Mouse (Mus musculus) hindbrain, embryonic 12.5 days (tissue): ENCODE measurements at regions not wholly inside any gene's neighbourhood (a gene's known extent, or its start where the extent isn't known, plus 50 kb on each side); places are given as distances from the start of the nearest gene placed in this dataset.

ENCODE experiments used
- ATAC-seq: fragments of 200-750 bp; cut with Nextera tagmentation; 2 replicates; pipeline ENCODE4 v1.8.0; 2017; ENCODE audit warnings: moderate TSS enrichment; ENCODE audit not compliant: low FRiP score
- H3K27ac ChIP-seq: fragments of 300-500 bp; sonication (generic); 2 replicates; pipeline ENCODE4 v1.5.1; 2016; ENCODE audit warnings: mild to moderate bottlenecking
- H3K27me3 ChIP-seq: fragments of 300-500 bp; sonication (generic); 2 replicates; pipeline ENCODE4 v1.6.1; 2016; ENCODE audit warnings: mild to moderate bottlenecking
- H3K36me3 ChIP-seq: fragments of 300-500 bp; sonication (generic); 2 replicates; pipeline ENCODE4 v1.6.1; 2016; ENCODE audit warnings: mild to moderate bottlenecking
- H3K4me1 ChIP-seq: fragments of 300-500 bp; sonication (generic); 2 replicates; pipeline ENCODE4 v1.6.1; 2016
- H3K4me2 ChIP-seq: fragments of 300-500 bp; sonication (generic); replicated peaks from 2 replicates; pipeline ENCODE4 v1.6.1; 2016; ENCODE audit warnings: mild to moderate bottlenecking
- H3K4me3 ChIP-seq: fragments of 300-500 bp; sonication (generic); 2 replicates; pipeline ENCODE4 v1.5.1; 2016; ENCODE audit warnings: mild to moderate bottlenecking
- H3K9ac ChIP-seq: fragments of 300-500 bp; sonication (generic); 2 replicates; pipeline ENCODE4 v1.6.1; 2016; ENCODE audit warnings: mild to moderate bottlenecking, moderate library complexity
- H3K9me3 ChIP-seq: fragments of 300-500 bp; sonication (generic); replicated peaks from 2 replicates; pipeline ENCODE4 v1.6.1; 2016; ENCODE audit warnings: mild to moderate bottlenecking
- WGBS: fragments of 180-500 bp; shearing (Covaris S2); methylation state at CpG from one replicate; pipeline ENCODE4 v1.1.7; 2016; 5-methylcytosine and 5-hydroxymethylcytosine counted together

DNA sequence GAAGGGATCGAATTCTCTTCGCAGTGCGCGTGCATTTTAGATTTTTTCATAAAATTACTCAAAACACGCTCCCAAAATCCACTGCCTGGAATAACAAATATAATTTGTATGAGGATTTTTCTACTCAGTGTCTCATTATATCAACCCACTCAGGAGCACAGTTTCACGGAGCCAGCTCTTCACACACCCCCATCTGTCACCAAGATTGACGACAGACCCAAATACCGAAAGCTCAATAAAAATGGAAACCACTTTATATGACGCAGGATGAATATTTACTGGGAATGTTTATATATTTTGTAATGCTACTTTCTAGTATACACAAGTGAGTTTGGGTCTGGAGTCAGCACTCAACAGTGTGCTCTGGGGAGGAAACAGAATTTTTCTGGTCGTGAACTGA lies 333.0 kb downstream of the Nkx6-1 start:
- no peak overlapping the region for H3K27ac ChIP-seq
- no peak overlapping the region for H3K4me2 ChIP-seq
- no peak overlapping the region for H3K9ac ChIP-seq
- 84% methylated on average over 10 of the region's 10 CpGs for WGBS
- ATAC-seq: no peak
- no peak overlapping the region for H3K4me3 ChIP-seq
- peaks cover 47% of the 10 kb centered on the region for H3K27me3 ChIP-seq
- no peaks in the 10 kb centered on the region for H3K36me3 ChIP-seq
- no peaks in the 10 kb centered on the region for H3K9me3 ChIP-seq
- H3K4me1 ChIP-seq: no peaks in the 10 kb centered on the region

- 58% methylated on average over 4 of the region's 4 CpGs for WGBS
- Histone ChIP-seq H3K27me3 (peaks cover 85% of the 10 kb centered on the region), H3K9me3 (no peaks in the 10 kb centered on the region), H3K4me3 (no peak overlapping the region), H3K27ac (no peak overlapping the region), H3K4me2 (no peak overlapping the region), H3K9ac (no peak overlapping the region), H3K4me1 (peaks cover 8% of the 10 kb centered on the region), H3K36me3 (no peaks in the 10 kb centered on the region)
- no peak for ATAC-seq
These were observed 338.7 kb downstream of the Nkx6-1 start for GRCm38 (mm10) chr5:101326122-101326521.

- Histone ChIP-seq H3K4me1 (peaks cover 8% of the 10 kb centered on the region), H3K27me3 (peaks cover 77% of the 10 kb centered on the region), H3K27ac (no peak overlapping the region), H3K4me3 (no peak overlapping the region), H3K9me3 (no peaks in the 10 kb centered on the region), H3K9ac (no peak overlapping the region), H3K36me3 (no peaks in the 10 kb centered on the region), H3K4me2 (peak overlapping the region; percentile 29)
- 3% methylated on average over 20 of the region's 20 CpGs for WGBS
- no peak for ATAC-seq
These were observed 341.5 kb downstream of the Nkx6-1 start for GRCm38 (mm10) chr5:101323041-101323950.

DNA sequence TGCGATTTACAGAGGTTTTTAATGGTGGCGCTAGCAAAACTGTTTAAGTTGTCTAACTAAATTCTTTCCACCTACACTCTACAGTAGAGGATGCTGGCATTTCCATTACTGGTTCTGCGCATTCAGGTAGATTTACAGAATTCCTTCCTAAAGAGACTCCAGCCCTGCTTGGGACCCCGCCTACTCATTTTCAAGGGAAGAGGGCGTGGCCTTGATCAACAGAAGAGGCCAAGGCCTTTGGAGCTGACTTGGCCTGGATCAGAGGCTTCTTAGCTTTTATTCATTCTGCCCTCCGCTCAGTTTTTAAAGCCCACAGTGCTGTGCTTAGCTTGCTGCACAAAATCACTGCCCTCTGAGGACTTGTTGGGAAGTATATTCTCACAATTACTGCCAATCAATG lies 364.8 kb downstream of the Nkx6-1 start:
- no peaks in the 10 kb centered on the region for H3K36me3 ChIP-seq
- H3K9me3 ChIP-seq: no peaks in the 10 kb centered on the region
- WGBS: 84% methylated on average over 6 of the region's 6 CpGs
- H3K27me3 ChIP-seq: peaks cover 25% of the 10 kb centered on the region
- peaks cover 7% of the 10 kb centered on the region; the same call in 1 of the 2 replicates for H3K4me1 ChIP-seq
- H3K4me3 ChIP-seq: no peak overlapping the region
- ATAC-seq: no peak
- H3K9ac ChIP-seq: no peak overlapping the region
- no peak overlapping the region for H3K4me2 ChIP-seq
- no peak overlapping the region for H3K27ac ChIP-seq

DNA sequence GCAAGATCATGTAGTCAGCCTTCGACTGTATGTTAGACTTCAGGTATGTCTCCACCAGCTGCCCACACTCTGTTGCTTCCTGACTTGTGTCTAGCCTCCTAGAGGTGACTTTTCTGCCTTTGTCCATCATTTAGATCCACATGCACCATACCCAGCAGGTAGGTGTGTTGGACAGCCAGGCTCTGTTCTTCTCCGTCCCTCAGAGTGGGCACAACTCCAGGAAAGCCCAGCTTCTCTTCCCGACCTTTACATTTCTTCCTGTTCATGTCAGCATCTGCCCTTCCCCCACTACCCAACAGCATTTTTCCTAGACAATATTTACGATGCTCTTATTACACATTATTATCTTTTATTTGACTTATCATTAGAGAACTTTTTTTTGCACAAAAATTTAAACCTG lies 366.4 kb downstream of the Nkx6-1 start:
- 77% methylated on average over 4 of the region's 4 CpGs for whole genome bisulfite sequencing
- peaks cover 33% of the 10 kb centered on the region for H3K27me3 ChIP-seq

DNA sequence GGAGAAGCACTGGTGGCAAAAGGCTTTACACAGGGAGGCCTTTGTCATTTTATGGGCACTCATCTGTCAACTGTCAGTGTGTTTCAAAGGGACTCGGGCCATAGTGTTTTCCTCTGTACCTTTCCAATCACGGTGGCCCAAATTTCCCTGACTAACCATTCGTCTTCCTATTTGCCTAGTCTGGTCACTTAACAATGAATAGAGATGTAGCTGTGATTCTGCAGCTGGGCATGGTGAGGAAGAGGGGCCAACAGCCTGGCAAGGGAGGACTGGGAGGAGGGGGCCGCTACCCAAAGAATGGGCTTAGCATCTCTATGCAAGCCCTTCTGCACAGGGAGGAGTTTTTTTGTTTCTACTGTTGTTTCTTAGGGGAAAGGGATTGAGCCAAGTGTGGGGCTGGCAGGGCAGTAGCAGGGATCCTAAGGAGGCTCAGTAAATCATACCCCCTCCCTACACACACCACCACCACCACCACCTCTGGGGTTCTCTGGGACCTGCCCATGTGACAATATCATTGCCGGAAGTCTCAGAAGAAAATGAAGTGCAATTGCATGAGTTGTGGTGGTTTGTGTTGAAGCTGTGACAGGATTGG lies 367.2 kb downstream of the Nkx6-1 start:
- H3K27ac ChIP-seq: no peak overlapping the region
- peaks cover 33% of the 10 kb centered on the region for H3K27me3 ChIP-seq
- WGBS: 46% methylated on average over 5 of the region's 5 CpGs
- no peaks in the 10 kb centered on the region for H3K9me3 ChIP-seq
- no peak overlapping the region for H3K9ac ChIP-seq
- H3K4me2 ChIP-seq: no peak overlapping the region
- no peaks in the 10 kb centered on the region for H3K36me3 ChIP-seq
- H3K4me1 ChIP-seq: peaks cover 7% of the 10 kb centered on the region; the same call in 1 of the 2 replicates
- ATAC-seq: no peak; the same call in 1 of the 2 replicates
- H3K4me3 ChIP-seq: no peak overlapping the region

More for the DNA sequence above, 366.4 kb downstream of the Nkx6-1 start:
- H3K4me2 ChIP-seq: no peak overlapping the region
- no peak overlapping the region for H3K9ac ChIP-seq
- H3K4me3 ChIP-seq: no peak overlapping the region
- H3K4me1 ChIP-seq: peaks cover 7% of the 10 kb centered on the region; the same call in 1 of the 2 replicates
- no peaks in the 10 kb centered on the region for H3K36me3 ChIP-seq
- no peaks in the 10 kb centered on the region for H3K9me3 ChIP-seq
- no peak for ATAC-seq
- H3K27ac ChIP-seq: no peak overlapping the region

DNA sequence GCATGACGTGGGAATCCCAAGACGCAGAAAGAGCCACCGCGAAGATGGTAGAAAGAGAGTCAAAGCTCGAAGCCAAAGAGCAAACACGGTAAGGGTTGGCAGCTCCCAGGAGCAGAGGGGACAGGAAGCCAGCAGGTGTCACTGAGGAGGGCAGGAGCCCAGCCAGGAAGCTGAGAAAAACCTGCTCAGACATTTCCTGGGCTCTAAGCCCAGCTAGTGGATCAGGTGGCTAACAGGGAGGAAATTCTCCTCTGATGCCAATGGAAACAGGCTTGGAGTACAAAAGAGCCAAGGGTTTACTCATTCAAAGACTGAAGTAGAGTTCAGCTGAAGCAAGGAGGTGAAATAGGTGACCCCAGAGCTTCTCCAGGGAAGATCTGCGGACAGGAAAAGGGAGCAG lies 368.9 kb downstream of the Nkx6-1 start:
- H3K4me3 ChIP-seq: no peak overlapping the region
- no peak for ATAC-seq
- no peak overlapping the region for H3K9ac ChIP-seq
- H3K27me3 ChIP-seq: peaks cover 33% of the 10 kb centered on the region
- no peak overlapping the region for H3K4me2 ChIP-seq
- no peaks in the 10 kb centered on the region for H3K36me3 ChIP-seq
- WGBS: 70% methylated on average over 7 of the region's 7 CpGs
- H3K27ac ChIP-seq: no peak overlapping the region
- H3K9me3 ChIP-seq: no peaks in the 10 kb centered on the region
- H3K4me1 ChIP-seq: peaks cover 7% of the 10 kb centered on the region; the same call in 1 of the 2 replicates

DNA sequence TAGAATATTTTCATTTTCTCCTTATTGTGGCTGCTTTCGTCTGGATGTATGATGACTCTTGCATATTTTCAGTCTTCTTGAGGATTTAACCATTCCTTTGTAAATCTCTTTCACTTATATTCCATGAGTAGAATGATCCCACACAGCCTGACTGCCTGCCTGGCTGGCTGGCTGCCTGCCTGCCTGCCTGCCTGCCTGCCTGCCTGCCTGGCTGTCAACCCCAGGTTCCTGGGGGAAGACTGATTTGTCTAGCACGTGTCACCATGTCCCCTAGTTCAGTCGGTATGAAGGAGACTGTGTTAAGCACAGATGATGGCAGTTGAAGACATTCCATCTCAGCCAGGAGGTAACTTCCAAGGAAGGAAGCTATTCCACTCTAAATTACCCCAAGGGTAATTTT lies 370.8 kb downstream of the Nkx6-1 start:
- WGBS: 43% methylated on average over 3 of the region's 3 CpGs
- no peak overlapping the region for H3K9ac ChIP-seq
- H3K27me3 ChIP-seq: peaks cover 29% of the 10 kb centered on the region
- no peak overlapping the region for H3K4me3 ChIP-seq
- H3K27ac ChIP-seq: no peak overlapping the region
- H3K36me3 ChIP-seq: no peaks in the 10 kb centered on the region
- no peak overlapping the region for H3K4me2 ChIP-seq
- peaks cover 7% of the 10 kb centered on the region; the same call in 1 of the 2 replicates for H3K4me1 ChIP-seq
- H3K9me3 ChIP-seq: no peaks in the 10 kb centered on the region
- no peak for ATAC-seq

GRCm38 (mm10) chr5:101288358-101288757 lies 376.4 kb downstream of the Nkx6-1 start:
- Histone ChIP-seq H3K27me3 (no peaks in the 10 kb centered on the region; the same call in 1 of the 2 replicates), H3K4me1 (no peaks in the 10 kb centered on the region), H3K9me3 (no peaks in the 10 kb centered on the region), H3K27ac (no peak overlapping the region), H3K4me2 (no peak overlapping the region), H3K36me3 (no peaks in the 10 kb centered on the region), H3K9ac (no peak overlapping the region), H3K4me3 (no peak overlapping the region)
- 59% methylated on average over 6 of the region's 6 CpGs for WGBS
- no peak for ATAC-seq

DNA sequence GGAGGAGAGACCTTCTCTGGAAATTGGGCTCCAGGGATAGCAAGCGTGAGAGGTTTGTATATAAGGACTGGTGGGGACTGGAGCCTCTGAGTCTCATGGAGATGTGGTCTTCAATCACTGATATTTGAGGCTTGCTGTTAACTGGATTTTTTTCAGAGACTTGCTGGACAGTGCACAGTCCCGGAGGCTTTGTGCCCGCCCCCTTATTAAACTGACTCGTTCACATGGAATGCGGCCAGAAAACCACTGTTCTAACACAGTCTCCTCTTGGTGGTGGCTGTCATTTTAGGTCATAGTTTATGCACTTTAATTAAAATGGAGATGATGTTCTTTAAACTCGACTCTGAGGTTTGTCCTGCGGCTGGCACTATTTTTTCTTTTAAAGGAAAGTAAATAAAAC lies 378.9 kb downstream of the Nkx6-1 start:
- no peak overlapping the region for H3K9ac ChIP-seq
- WGBS: 71% methylated on average over 7 of the region's 7 CpGs
- ATAC-seq: no peak

DNA sequence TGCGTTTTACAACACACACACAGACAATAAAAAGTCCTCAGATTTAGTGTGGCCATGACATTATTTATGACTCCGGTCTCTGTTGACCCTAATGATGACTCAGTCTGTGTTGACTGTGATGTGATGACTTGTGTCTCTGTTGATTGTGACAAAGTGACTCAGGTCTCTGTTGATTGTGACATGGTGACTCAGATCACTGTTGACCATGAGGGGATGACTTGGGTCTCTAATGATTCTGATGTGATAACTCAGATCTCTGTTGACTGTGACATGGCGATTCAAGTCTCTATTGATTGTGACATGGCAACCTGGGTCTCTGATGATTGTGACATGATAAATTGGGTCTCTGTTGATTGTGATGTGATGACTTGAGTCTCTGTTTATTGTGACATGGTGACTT lies 405.0 kb downstream of the Gpat3 start:
- H3K4me1 ChIP-seq: no peaks in the 10 kb centered on the region
- no peaks in the 10 kb centered on the region for H3K36me3 ChIP-seq
- ATAC-seq: no peak
- WGBS: 92% methylated on average over 3 of the region's 3 CpGs
- no peak overlapping the region for H3K9ac ChIP-seq
- no peak overlapping the region for H3K4me3 ChIP-seq
- no peak overlapping the region for H3K27ac ChIP-seq
- H3K4me2 ChIP-seq: no peak overlapping the region
- H3K27me3 ChIP-seq: no peaks in the 10 kb centered on the region
- no peaks in the 10 kb centered on the region for H3K9me3 ChIP-seq

More for the DNA sequence above, 378.9 kb downstream of the Nkx6-1 start:
- H3K4me1 ChIP-seq: no peaks in the 10 kb centered on the region
- H3K4me2 ChIP-seq: no peak overlapping the region
- no peaks in the 10 kb centered on the region; the same call in 1 of the 2 replicates for H3K27me3 ChIP-seq
- H3K9me3 ChIP-seq: no peaks in the 10 kb centered on the region
- no peaks in the 10 kb centered on the region for H3K36me3 ChIP-seq
- H3K4me3 ChIP-seq: no peak overlapping the region
- H3K27ac ChIP-seq: no peak overlapping the region

GRCm38 (mm10) chr5:101242651-101243050 lies 397.1 kb downstream of the Gpat3 start:
- WGBS: 89% methylated on average over 2 of the region's 2 CpGs
- H3K36me3 ChIP-seq: no peaks in the 10 kb centered on the region
- H3K27me3 ChIP-seq: no peaks in the 10 kb centered on the region
- H3K4me2 ChIP-seq: no peak overlapping the region
- H3K4me1 ChIP-seq: no peaks in the 10 kb centered on the region
- H3K4me3 ChIP-seq: no peak overlapping the region
- no peaks in the 10 kb centered on the region for H3K9me3 ChIP-seq
- no peak for ATAC-seq
- H3K9ac ChIP-seq: no peak overlapping the region
- H3K27ac ChIP-seq: no peak overlapping the region
